Mouse (Mus musculus) cortical plate, adult 2 months (tissue): ENCODE data around the gene Epop. TPM values are rescaled to one million over a fixed set of nuclear protein-coding genes. Genes with fewer than 3 reads are reported as not detected.

Source experiments
- H3K27ac ChIP-seq: fragments of 200-500 bp; 2 replicates; pipeline ENCODE4 v1.5.1; 2012; ENCODE audit warnings: low read length, control low read depth, inconsistent platforms; ENCODE audit not compliant: insufficient read depth
- H3K4me1 ChIP-seq: fragments of 200-500 bp; 2 replicates; pipeline ENCODE4 v1.6.1; 2011; ENCODE audit warnings: low read length; ENCODE audit not compliant: control insufficient read depth, insufficient read depth
- H3K4me3 ChIP-seq: fragments of 200-500 bp; 2 replicates; pipeline ENCODE4 v1.5.1; 2011; ENCODE audit warnings: mild to moderate bottlenecking, low read length, control low read depth; ENCODE audit not compliant: insufficient read depth
- CTCF ChIP-seq: fragments of 200-500 bp; IDR thresholded peaks from 2 replicates; pipeline ENCODE4 v1.5.1; 2011; ENCODE audit warnings: mild to moderate bottlenecking, control low read depth, low read length; ENCODE audit not compliant: insufficient read depth; ENCODE audit errors: extremely low read depth
- POLR2A ChIP-seq: fragments of 200-500 bp; IDR thresholded peaks from 2 replicates; pipeline ENCODE4 v1.6.1; 2011; ENCODE audit warnings: mild to moderate bottlenecking, low read length, control low read depth; ENCODE audit not compliant: insufficient read depth; ENCODE audit errors: extremely low read depth
- polyA plus RNA-seq: library from polyadenylated mRNA; depleted of rRNA; stranded (reverse); fragments of >200 nt; gene quantifications from 2 replicates; pipeline ENCODE4 v1.2.3, GENCODE M21; 2012

The Epop gene
- polyA plus RNA-seq, 1 experiment, result 95.2 TPM

DNA sequence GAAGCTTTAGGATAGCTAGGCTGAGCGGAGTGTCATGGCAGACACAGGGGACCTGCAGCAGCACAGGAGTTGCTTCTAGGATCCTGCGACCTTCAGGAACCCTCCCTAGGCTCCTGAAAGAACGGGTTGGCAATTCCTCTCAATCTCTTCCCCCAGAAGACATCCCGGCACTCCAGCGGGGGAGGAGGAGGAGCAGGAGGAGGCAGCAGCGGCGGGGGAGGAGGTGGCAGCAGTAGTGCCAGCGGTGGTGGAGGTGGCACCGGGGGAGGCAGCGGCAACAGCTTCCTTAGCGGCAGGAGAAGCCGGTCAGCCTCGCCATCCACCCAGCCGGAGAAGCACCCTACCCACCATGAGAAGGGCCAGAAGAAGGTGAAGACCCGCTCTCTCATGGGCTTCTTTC, 39.8 kb upstream of the Epop start:
- Histone ChIP-seq H3K27ac (0 out of 2 replicates have a peak overlapping the region, but pooled peaks have one; percentile 12), H3K4me1 (peaks cover 19% of the 10 kb centered on the region), H3K4me3 (no peak overlapping the region)
- no peak for TF ChIP-seq CTCF
- TF ChIP-seq POLR2A, result no peak

DNA sequence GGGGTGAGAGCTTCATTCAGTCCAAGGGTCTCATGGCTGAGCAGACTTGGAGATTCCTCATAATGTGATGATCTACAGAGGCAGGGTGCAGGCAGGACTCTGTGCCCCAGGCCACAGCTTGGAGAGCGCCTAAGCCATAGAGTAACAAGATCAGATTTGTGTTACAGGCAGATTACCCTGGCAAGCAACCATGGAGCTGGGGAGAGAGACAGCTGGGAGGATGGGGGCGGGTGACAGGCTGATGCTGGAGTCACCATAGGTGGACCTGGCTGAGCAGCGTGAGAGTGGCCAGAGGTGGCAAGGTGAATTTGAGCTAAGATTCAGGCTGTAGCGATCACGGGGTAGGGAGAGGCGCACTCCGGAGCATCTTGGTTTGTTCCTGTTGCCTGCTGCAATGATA, 38.7 kb upstream of the Epop start:
- H3K4me1 ChIP-seq, result peaks cover 19% of the 10 kb centered on the region
- no peak for TF ChIP-seq POLR2A
- no peak for TF ChIP-seq CTCF
- H3K4me3 ChIP-seq, result no peak overlapping the region
- H3K27ac ChIP-seq, result 0 out of 2 replicates have a peak overlapping the region, but pooled peaks have one; percentile 12

DNA sequence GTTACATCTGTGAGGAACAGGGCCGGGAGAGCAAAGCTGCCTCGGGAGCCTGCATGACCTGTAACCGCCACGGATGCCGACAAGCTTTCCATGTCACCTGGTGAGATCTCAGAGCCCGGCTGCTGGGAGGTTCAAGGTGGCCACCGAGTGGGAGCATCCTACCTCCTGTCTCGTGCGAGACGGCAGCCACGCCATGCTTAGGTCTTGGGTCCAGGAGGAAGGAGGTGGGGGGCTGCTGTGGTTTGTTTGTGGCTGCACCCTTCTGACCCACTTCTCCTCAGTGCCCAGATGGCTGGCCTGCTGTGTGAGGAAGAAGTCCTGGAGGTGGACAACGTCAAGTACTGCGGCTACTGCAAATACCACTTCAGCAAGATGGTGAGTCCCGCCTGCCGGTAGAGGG, 37.3 kb upstream of the Epop start:
- TF ChIP-seq CTCF (no peak), POLR2A (no peak)
- H3K4me1 ChIP-seq, result peaks cover 19% of the 10 kb centered on the region

DNA sequence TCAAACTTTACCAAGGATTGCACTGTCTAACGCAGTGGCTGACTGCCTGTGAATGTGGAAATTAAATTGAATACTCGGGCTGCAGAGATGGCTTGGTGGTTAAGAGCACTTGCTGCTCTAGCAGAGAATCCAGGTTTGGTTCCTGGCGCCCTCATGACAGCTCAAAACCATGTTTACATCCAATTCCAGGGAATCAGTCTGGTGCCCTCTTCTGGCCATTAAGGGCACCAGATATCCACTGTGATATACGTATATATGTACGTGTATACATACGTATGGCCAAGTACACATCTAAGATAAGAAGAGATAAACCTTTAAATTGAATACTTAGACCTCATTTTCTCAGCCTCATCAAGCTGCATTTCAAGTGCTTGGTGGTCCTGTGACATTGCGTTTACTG, 36.7 kb upstream of the Epop start:
- Histone ChIP-seq H3K27ac (no peak overlapping the region), H3K4me1 (peaks cover 19% of the 10 kb centered on the region), H3K4me3 (no peak overlapping the region)
- TF ChIP-seq CTCF, result 0 out of 2 replicates have a peak, but pooled peaks have one; percentile 4
- no peak for TF ChIP-seq POLR2A

More for the DNA sequence above, 37.3 kb upstream of the Epop start:
- H3K4me3 ChIP-seq, result no peak overlapping the region
- H3K27ac ChIP-seq, result no peak overlapping the region

DNA sequence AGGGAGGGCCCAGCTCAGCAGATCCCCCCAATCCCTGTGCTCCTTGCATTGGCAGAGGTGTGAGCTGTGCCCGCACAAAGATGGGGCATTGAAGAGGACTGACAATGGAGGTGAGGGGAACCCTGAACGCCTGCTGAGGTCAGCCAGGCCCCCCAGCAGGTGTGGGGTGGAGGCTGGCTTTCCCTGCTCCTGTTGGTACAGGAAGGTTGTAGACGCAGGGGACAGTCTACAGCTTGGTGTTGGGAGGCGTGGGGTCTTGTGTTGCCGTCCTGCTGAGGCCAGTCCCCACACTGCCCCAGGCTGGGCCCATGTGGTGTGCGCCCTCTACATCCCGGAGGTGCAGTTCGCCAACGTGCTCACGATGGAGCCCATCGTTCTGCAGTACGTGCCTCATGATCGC, 35.9 kb upstream of the Epop start:
- TF ChIP-seq CTCF (no peak), POLR2A (no peak)
- Histone ChIP-seq H3K4me1 (peaks cover 19% of the 10 kb centered on the region), H3K27ac (no peak overlapping the region), H3K4me3 (no peak overlapping the region)

DNA sequence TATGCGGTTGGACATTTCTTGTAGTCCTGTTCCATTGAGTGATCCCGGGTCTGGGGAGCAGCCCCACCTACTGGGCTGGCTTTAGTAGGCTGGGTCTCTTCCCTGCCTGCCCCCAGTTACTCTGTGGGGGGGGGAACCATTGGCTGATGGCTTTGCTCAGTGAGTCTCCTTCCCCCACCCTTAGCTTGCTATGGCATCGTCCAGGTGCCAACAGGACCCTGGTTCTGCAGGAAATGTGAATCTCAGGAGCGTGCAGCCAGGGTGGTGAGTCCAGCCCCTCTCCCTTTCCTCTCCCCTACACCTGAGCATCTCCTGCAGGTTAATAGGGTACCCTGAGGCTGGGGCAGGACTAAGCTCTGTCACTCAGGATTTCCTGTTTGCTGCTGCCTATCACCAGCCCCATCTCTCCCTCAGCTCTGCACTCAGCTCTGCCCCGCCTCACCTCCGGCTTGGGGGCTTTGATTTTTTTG, 35.3 kb upstream of the Epop start:
- peaks cover 14% of the 10 kb centered on the region for H3K4me1 ChIP-seq
- H3K27ac ChIP-seq, result no peak overlapping the region
- TF ChIP-seq CTCF (no peak), POLR2A (no peak)
- H3K4me3 ChIP-seq, result peak overlapping the region; percentile 55; the same call in 1 of the 2 replicates

DNA sequence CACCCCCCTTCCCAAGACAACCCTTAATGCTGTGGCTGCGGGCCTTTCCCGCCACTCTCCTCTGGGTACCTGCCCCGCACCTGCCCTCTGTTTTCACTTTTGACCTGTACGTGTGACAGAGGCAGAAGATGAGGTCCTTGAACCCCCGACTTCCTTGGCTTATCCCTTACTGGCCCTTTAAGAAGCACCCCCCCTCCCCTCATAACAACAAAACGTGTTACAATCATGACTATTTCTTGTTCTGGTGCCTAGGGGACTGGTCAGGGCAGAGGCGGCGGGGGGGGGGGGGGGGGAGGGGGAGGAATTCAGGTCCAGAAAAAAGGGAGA, 34.8 kb upstream of the Epop start:
- H3K4me3 ChIP-seq, result peak overlapping the region; percentile 55
- H3K4me1 ChIP-seq, result peaks cover 15% of the 10 kb centered on the region
- TF ChIP-seq POLR2A (no peak), CTCF (no peak)
- H3K27ac ChIP-seq, result no peak overlapping the region

DNA sequence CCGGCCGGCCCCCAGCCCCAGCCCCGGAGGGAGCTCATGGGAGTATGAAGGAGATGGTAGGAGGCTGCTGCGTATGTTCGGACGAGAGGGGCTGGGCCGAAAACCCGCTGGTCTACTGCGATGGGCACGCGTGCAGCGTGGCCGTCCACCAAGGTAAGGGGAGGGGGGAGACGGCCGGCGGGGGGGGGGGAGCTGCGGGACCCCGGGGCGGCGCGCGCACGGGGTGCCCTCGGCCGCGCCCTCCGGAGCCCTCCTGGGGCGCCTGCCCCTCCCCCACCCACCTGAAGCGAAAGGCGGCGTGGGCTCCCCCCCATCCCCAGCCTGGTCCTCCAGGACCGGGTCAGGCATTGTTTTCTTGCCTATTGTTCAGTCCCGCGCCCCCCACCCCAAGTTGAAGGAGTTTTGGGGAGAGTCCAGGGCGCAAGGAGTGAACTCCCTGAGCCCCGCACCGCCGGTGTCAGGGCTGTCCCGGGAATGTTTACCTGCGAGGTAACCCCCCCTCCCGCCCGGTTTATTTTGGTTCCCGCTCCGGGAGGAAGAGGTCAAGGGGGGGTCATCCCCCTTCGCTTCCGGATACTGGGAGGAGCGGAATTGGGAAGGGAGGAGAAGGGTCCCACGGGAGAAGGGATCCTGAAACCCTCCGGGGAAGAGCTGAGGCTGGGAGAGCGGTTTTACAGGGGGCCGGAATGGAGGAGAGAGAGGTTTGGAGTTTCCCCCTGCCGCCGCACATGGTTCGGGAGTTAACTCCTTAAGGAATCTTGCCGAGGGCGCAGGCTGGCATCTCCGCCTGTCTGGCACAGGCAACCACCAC, 34.2 kb upstream of the Epop start:
- H3K4me3 ChIP-seq, result peak overlapping the region; percentile 55
- peaks cover 15% of the 10 kb centered on the region for H3K4me1 ChIP-seq
- H3K27ac ChIP-seq, result no peak overlapping the region
- TF ChIP-seq POLR2A (no peak), CTCF (no peak)

DNA sequence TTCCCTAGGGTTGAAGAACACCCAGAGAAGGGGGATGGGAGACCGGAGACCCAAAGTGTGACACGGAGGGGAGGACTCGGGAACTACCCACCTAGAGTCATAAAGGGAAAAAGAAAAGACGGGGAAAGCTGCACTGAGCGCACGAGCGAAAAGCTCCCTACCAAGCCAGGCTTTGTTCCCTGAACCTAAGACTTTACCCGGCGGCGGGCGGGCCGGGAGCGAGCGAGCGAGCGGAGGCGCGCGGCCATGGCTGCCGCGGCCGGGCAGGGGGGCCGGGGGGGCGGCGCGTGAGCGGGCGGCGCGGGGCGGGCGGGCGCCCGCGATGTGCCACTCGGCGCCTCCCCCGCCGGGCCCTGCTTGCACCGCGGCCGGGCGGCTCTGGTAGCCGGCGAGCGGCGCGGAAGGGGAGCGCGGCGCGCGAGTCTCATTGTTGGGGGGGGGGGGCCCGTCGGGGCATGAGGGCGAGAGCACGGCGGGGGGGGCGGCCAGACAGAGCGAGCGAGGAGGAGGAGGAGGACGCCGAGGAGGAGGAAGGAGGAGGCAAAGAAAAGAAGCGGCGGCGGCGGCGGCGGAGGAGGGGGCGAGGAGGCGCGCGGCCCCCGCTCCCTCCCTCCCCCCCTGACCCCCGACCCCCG, 33.5 kb upstream of the Epop start, which contains the start of gene Mllt6:
Gene Mllt6, plus strand, starts transcription at position 522 of the 635 bp plus-strand sequence.
- TF ChIP-seq POLR2A, result no peak
- no peak for TF ChIP-seq CTCF
- Histone ChIP-seq H3K4me1 (peaks cover 8% of the 10 kb centered on the region; the same call in 1 of the 2 replicates), H3K27ac (no peak within 1 kb of the TSS; the same call in 1 of the 2 replicates), H3K4me3 (peak within 1 kb of the TSS; percentile 55)

DNA sequence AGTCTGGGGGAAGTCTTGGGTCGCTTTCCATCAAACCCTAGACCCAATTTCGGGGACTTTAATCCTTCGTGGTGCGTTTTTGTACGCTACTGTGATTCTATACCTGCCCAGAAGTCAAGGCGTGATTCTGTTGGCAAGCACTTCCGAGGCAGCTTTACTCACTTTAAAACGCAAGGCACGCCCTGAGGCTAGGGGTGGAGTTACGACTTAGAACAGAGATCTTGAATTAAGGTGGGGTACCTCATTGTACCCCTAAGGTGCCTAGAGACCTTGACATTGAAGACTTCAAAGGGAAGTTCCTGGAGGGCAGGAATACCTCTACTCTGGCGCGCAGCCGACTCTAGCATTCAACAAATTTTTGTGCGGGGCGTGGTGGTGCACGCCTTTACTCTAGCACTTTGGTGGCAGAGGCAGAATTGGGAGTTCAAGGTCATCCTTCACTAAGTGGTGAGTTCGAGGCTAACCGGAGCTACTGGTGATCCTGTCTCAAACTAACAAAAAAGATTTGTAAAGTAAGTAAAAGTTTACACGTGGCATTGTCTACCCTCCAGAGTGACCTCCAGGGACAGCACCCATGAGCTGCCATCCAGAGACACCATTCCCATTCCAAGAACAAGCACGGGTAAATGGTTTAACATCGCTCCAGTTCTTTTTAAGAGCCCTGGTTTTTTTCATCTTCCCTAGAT, 32.8 kb upstream of the Epop start:
- Histone ChIP-seq H3K4me1 (peaks cover 8% of the 10 kb centered on the region; the same call in 1 of the 2 replicates), H3K27ac (no peak overlapping the region; the same call in 1 of the 2 replicates), H3K4me3 (peak overlapping the region; percentile 55)
- TF ChIP-seq POLR2A (no peak), CTCF (no peak)
